In the genomic region with DNA sequence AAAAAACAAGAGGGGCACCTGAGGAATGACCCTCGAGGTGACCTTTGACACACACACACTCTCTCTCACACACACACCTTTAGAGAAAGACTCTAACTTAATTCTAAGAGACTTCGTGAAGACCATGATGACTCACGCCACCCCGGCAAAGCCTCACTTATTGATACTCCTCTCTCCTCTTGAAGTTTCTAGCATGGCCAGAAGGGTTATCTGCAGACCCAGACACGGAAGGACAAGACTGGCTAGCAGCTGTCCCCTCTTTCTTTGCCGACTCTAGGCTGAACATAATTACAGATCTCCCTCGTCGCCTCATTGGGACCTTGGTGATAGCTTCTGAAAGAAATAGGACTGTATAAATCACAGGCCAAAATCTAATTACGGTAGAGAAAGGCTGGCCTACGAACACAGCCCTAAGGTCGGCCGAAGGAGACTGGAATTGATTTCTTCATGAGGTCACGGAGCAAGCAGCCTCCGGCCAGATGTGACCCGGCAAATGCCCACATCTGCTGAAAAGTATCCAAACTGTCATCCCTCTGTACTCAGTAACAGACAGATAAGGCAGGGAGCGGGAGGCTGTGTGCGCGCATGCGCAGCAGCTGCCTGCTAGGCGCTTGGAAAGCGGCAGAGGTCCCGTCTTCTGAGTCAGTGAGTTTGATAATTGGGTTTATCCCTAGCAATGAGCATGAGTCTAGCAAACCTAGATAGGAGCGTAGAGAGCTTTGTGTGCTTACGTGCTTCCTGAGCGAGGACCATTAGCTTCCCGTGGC, we compare ENCODE assay signal across 10 mouse cellular contexts. TPM values are rescaled to one million over a fixed set of nuclear protein-coding genes. Genes with fewer than 3 reads are reported as not detected.
DNase-seq lines count a peak whose midpoint lies in the region; ATAC-seq and TF ChIP-seq lines count a peak whose summit lies in the region.
"Had no signal": no experiment of that assay in that cellular context is flagged by ENCODE, and none has a peak within 500 bp of the region (broad histone marks: within the 10 kb centered on the region; RNA-seq: fewer than 3 reads in every experiment).

No protein-coding gene starts in this region.

- H3K9me3 ChIP-seq in intestine, embryonic 14.5 days (ENCODE audit: control insufficient read depth, low read length), result no peaks in the 10 kb centered on the region
- no peaks in the 10 kb centered on the region for H3K9me3 ChIP-seq in intestine, embryonic 16.5 days (ENCODE audit: control insufficient read depth, low read length)
- no peaks in the 10 kb centered on the region for H3K9me3 ChIP-seq in limb, embryonic 12.5 days
- H3K9me3 ChIP-seq in forebrain, embryonic 13.5 days (replicated peaks), result no peaks in the 10 kb centered on the region
- H3K9me3 ChIP-seq: G1E had no signal

- no peaks in the 10 kb centered on the region for H3K27me3 ChIP-seq in intestine, embryonic 14.5 days (replicated peaks; ENCODE audit: control insufficient read depth, insufficient read depth, low read length)
- 0 out of 2 replicates have a peak, but pooled peaks cover 3% of the 10 kb centered on the region for H3K27me3 ChIP-seq in intestine, embryonic 16.5 days (replicated peaks; ENCODE audit: control insufficient read depth, insufficient read depth, low read length)
- H3K27me3 ChIP-seq in limb, embryonic 12.5 days, result peaks cover 16% of the 10 kb centered on the region
- 0 out of 2 replicates have a peak, but pooled peaks cover 3% of the 10 kb centered on the region for H3K27me3 ChIP-seq in forebrain, embryonic 13.5 days

- 71% methylated on average over 26 of the region's 26 CpGs for WGBS in intestine, embryonic 14.5 days
- 77% methylated on average over 26 of the region's 26 CpGs for WGBS in intestine, embryonic 16.5 days
- 48% methylated on average over 26 of the region's 26 CpGs for WGBS in limb, embryonic 12.5 days
- WGBS in forebrain, embryonic 13.5 days, result 81% methylated on average over 26 of the region's 26 CpGs

- H3K4me1 ChIP-seq in intestine, embryonic 14.5 days (replicated peaks; ENCODE audit: control insufficient read depth, insufficient read depth, low read length), result no peaks in the 10 kb centered on the region
- 0 out of 2 replicates have a peak, but pooled peaks cover 3% of the 10 kb centered on the region for H3K4me1 ChIP-seq in intestine, embryonic 16.5 days (ENCODE audit: control insufficient read depth, insufficient read depth, low read length)
- peaks cover 4% of the 10 kb centered on the region; the same call in 1 of the 2 replicates for H3K4me1 ChIP-seq in limb, embryonic 12.5 days (replicated peaks)
- peaks cover 13% of the 10 kb centered on the region for H3K4me1 ChIP-seq in forebrain, embryonic 13.5 days

- H3K27ac ChIP-seq in intestine, embryonic 14.5 days (ENCODE audit: low read depth), result no peak overlapping the region
- H3K27ac ChIP-seq in intestine, embryonic 16.5 days (ENCODE audit: low read length), result no peak overlapping the region
- H3K27ac ChIP-seq in limb, embryonic 12.5 days, result no peak overlapping the region
- no peak overlapping the region for H3K27ac ChIP-seq in forebrain, embryonic 13.5 days

- DNase-seq in intestine, embryonic 14.5 days (ENCODE audit: low spot score), result no peak
- peak; percentile 31 for DNase-seq in brain, embryonic 14.5 days (ENCODE audit: low read depth)
- DNase-seq in forelimb bud, embryonic 11.5 days (ENCODE audit: low read depth, low spot score), result peak; percentile 40
- DNase-seq in layer of hippocampus, postnatal 14 days (ENCODE audit: low spot score in 2 of 2), result no peak
- DNase-seq in kidney, adult 18-20 months, result no peak
- DNase-seq: right cerebral cortex, postnatal 25 days had no signal

- no peak for ATAC-seq in intestine, embryonic 14.5 days (replicated peaks; ENCODE audit: low FRiP score, low TSS enrichment, low read depth)
- ATAC-seq in intestine, embryonic 16.5 days, result no peak
- no peak for ATAC-seq in limb, embryonic 12.5 days (ENCODE audit: insufficient number of reproducible peaks, insufficient read depth, low FRiP score, low TSS enrichment, low read depth)
- no peak for ATAC-seq in forebrain, embryonic 13.5 days

- H3K36me3 ChIP-seq in intestine, embryonic 14.5 days (ENCODE audit: control insufficient read depth, insufficient read depth, low read length), result no peaks in the 10 kb centered on the region
- H3K36me3 ChIP-seq in intestine, embryonic 16.5 days (ENCODE audit: control insufficient read depth, insufficient read depth, low read length), result no peaks in the 10 kb centered on the region
- no peaks in the 10 kb centered on the region for H3K36me3 ChIP-seq in limb, embryonic 12.5 days
- H3K36me3 ChIP-seq in forebrain, embryonic 13.5 days (ENCODE audit: poor library complexity, severe bottlenecking), result no peaks in the 10 kb centered on the region
- H3K36me3 ChIP-seq: G1E had no signal

- H3K4me2 ChIP-seq in intestine, embryonic 14.5 days (ENCODE audit: low read length), result 0 out of 2 replicates have a peak overlapping the region, but pooled peaks have one; percentile 11
- no peak overlapping the region for H3K4me2 ChIP-seq in intestine, embryonic 16.5 days (ENCODE audit: low read depth, low read length)
- peak overlapping the region; percentile 34 for H3K4me2 ChIP-seq in limb, embryonic 12.5 days
- no peak overlapping the region for H3K4me2 ChIP-seq in forebrain, embryonic 13.5 days

- no peak overlapping the region for H3K4me3 ChIP-seq in intestine, embryonic 14.5 days (ENCODE audit: low read depth, low read length)
- no peak overlapping the region for H3K4me3 ChIP-seq in intestine, embryonic 16.5 days (ENCODE audit: low read length)
- H3K4me3 ChIP-seq in limb, embryonic 12.5 days (replicated peaks), result no peak overlapping the region
- H3K4me3 ChIP-seq in forebrain, embryonic 13.5 days, result no peak overlapping the region

- no peak for TF ChIP-seq POLR2A in brain, embryonic 14.5 days (IDR thresholded peaks at IDR 0.05; ENCODE audit: borderline replicate concordance, extremely low read depth, insufficient read depth, insufficient read length, poor library complexity, severe bottlenecking)

- H3K9ac ChIP-seq in intestine, embryonic 14.5 days (ENCODE audit: low read length), result no peak overlapping the region
- no peak overlapping the region for H3K9ac ChIP-seq in intestine, embryonic 16.5 days (ENCODE audit: low read depth, low read length)
- no peak overlapping the region for H3K9ac ChIP-seq in limb, embryonic 12.5 days (replicated peaks)
- no peak overlapping the region; the same call in 1 of the 2 replicates for H3K9ac ChIP-seq in forebrain, embryonic 13.5 days

- no peak for TF ChIP-seq CTCF in brain, embryonic 14.5 days (IDR thresholded peaks at IDR 0.05; ENCODE audit: borderline replicate concordance, extremely low read depth, insufficient read depth, insufficient read length)

RNA-seq across cellular contexts. Expression of gene Dnajc11, which starts 25.7 kb away (rescaled TPM):
- polyA plus RNA-seq in intestine, embryonic 14.5 days (2014; fragmentation: Nextera tagmentation; extraction: Ambion mirVana), result 72.7 and 76.7 TPM in 2 replicates
- polyA plus RNA-seq in intestine, embryonic 16.5 days (2015; fragmentation: Nextera tagmentation; extraction: Ambion mirVana), result 71.0 and 73.6 TPM in 2 replicates
- 84.0 and 84.3 TPM in 2 replicates for polyA plus RNA-seq in brain, embryonic 14.5 days (2012; rRNA removed)
- 86.9 and 93.3 TPM in 2 replicates for polyA plus RNA-seq in limb, embryonic 12.5 days (2016; fragmentation: Nextera tagmentation; extraction: Ambion mirVana)
- total RNA-seq in layer of hippocampus, postnatal 14 days (2021), result 10 to 100 TPM; 66.9 to 70.5 TPM
- polyA plus RNA-seq in forebrain, embryonic 13.5 days (2015; fragmentation: Nextera tagmentation; extraction: Ambion mirVana), result 77.0 and 89.2 TPM in 2 replicates

RNA-seq across cellular contexts. Expression of gene Camta1, which starts 46.1 kb away (rescaled TPM):
- 85.7 and 88.1 TPM in 2 replicates for polyA plus RNA-seq in intestine, embryonic 14.5 days (2014; fragmentation: Nextera tagmentation; extraction: Ambion mirVana)
- 51.4 and 69.1 TPM in 2 replicates for polyA plus RNA-seq in intestine, embryonic 16.5 days (2015; fragmentation: Nextera tagmentation; extraction: Ambion mirVana)
- polyA plus RNA-seq in brain, embryonic 14.5 days (2012; rRNA removed), result 64.3 and 92.9 TPM in 2 replicates
- polyA plus RNA-seq in limb, embryonic 12.5 days (2016; fragmentation: Nextera tagmentation; extraction: Ambion mirVana), result 106 and 122 TPM in 2 replicates
- total RNA-seq in layer of hippocampus, postnatal 14 days (2021), result 100 to 1,000 TPM; 230 to 235 TPM
- polyA plus RNA-seq in forebrain, embryonic 13.5 days (2015; fragmentation: Nextera tagmentation; extraction: Ambion mirVana), result 138 and 150 TPM in 2 replicates

Comparison
In these comparisons a context has a peak if more than half of its experiments do, and no peak if none do; other contexts are left out.
1. H3K4me2 ChIP-seq: peak in intestine, embryonic 14.5 days (single experiment) and limb, embryonic 12.5 days (single experiment); none in intestine, embryonic 16.5 days (single experiment) and forebrain, embryonic 13.5 days (single experiment).
2. DNase-seq: peak in brain, embryonic 14.5 days (single experiment) and forelimb bud, embryonic 11.5 days (single experiment); none in intestine, embryonic 14.5 days (single experiment), layer of hippocampus, postnatal 14 days (0 of 2) and kidney, adult 18-20 months (single experiment).